Mouse (Mus musculus) cerebellum, postnatal 36 days (tissue): ENCODE measurements around the gene Mafg.
A peak's percentile ranks its signal among the peaks of the same experiment; 100 is the strongest.

ENCODE experiments used
- DNase-seq, 2 experiments: peaks; one replicate each; pipeline ENCODE4 v3.0.0; 2021 to 2022; ENCODE audit warnings: mixed read lengths in 2 of 2

Gene Mafg

GRCm38 (mm10) chr11:120643601-120643987, 10.2 kb upstream of the Mafg start, which contains the start of gene Pycr1:
TSS of gene Pycr1 (minus strand) at chr11:120643769.
- DNase-seq = peak; percentile 93

GRCm38 (mm10) chr11:120642939-120643600, 9.7 kb upstream of the Mafg start:
- DNase-seq = no peak

- no peak for DNase-seq
These were observed 8.5 kb upstream of the Mafg start for GRCm38 (mm10) chr11:120641869-120642268.

GRCm38 (mm10) chr11:120641255-120641654, 7.9 kb upstream of the Mafg start:
- no peak for DNase-seq

GRCm38 (mm10) chr11:120634810-120635209, 1.4 kb upstream of the Mafg start:
- no peak for DNase-seq

DNA sequence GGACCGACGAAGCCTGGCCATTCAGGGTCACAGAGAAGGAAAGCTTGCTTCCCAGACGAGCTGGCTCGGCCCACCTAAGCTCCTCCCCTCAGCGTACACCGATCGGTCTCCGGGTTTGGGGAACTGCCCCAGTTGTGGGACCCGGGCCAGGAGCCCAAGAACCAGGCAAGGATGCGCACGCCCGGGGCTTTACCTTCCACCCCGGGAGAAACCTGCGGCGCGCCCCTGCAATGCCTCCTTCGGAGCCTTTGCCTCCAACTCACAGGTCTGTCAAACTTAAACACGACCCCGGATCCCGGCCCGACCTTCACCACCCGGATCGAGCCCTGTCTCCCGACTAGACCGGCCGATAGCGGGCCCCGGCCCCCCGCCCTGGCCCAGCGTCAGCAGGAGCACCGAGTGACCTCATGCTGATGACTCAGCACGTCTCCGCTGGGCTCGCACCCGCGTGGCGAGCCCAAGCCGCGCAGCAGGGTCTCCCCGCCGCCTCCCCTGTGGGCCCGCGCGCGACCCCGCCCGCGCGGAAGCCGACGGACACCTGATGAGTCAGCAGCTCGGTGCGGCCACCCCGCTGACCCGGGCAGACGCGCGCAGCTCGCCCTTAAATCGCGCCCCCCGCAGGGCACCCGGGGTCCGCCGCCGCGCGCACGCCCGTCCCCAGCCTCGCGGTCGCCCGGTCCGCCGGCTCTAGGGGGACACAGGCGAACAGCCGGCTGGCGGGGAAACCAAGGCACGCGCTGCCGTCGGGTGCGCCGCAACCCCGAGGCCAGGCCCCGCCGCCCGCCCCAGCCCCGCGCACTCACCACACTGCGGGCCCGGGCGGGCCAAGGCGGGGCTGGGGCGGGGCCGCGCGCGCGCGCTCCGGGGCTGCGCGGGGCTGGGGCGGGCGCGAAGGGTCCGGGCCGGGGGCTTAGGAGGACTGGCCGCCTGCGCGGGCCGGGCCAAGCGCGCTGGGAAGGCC, 561 bp downstream of the Mafg start:
- DNase-seq = peak; percentile 47 to 62

GRCm38 (mm10) chr11:120631726-120632448, 1.5 kb downstream of the Mafg start:
- no peak for DNase-seq

- no peak for DNase-seq
These were observed 2.3 kb downstream of the Mafg start for GRCm38 (mm10) chr11:120630881-120631725.

DNA sequence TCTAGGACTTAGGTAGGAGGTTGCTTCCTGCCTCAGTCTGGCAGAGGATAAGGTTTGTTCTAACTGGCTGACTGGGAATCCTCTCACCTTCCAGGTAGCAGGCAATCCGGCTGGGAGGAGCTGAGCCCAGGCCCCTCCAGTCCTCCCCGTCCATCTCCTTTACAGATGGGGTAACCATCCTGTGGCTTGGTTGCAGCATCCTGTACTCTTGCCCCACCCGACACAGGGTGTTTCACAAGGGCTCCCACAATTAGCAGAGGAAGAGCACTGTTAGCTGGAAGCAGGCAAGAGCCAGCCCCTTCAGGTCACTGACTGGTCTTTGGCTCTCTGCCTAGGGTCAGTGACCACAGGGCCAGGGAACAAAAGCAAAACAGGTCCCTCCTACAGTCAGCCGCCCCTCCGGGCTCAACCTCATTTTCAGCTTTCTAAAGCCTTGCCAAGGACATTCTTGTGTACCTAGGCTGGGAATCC, 3.0 kb downstream of the Mafg start:
- no peak for DNase-seq

GRCm38 (mm10) chr11:120629911-120630310, 3.5 kb downstream of the Mafg start:
- no peak for DNase-seq

GRCm38 (mm10) chr11:120629341-120629730, 4.1 kb downstream of the Mafg start:
- no peak for DNase-seq

DNA sequence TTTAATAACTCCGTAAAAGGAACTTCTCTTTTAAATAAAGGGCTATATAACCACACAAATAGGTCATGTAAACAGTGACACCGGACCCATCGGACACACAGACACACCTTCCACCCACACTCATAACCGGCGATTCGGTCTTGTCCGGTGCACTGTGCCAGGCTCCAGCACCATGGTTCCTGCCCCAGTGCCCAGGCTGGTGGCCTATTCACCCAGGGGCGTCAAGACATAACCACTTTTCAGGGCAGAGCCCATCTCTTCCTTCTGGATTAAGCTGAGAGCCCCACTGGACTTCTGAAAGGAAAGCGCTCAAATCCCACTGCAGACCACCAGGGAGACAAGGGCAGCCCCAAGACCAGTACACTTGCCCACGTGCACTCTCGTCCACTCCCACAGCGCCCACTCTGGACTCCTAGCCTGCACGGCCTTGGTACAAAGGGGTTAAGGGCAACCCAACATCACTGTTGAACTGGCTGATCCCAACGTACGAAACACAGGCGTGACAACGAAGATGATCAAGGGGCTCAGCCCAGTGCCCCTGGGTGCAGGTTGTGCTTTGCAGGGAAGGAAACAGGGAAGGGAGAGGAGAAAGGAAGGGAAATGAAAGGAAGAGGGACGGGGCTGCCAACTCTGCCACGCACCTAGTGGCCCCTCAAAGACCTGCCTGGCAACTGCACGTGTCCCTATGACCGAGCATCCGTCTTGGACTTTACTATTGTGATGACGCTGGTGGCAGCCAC, 4.6 kb downstream of the Mafg start:
- DNase-seq = no peak

DNA sequence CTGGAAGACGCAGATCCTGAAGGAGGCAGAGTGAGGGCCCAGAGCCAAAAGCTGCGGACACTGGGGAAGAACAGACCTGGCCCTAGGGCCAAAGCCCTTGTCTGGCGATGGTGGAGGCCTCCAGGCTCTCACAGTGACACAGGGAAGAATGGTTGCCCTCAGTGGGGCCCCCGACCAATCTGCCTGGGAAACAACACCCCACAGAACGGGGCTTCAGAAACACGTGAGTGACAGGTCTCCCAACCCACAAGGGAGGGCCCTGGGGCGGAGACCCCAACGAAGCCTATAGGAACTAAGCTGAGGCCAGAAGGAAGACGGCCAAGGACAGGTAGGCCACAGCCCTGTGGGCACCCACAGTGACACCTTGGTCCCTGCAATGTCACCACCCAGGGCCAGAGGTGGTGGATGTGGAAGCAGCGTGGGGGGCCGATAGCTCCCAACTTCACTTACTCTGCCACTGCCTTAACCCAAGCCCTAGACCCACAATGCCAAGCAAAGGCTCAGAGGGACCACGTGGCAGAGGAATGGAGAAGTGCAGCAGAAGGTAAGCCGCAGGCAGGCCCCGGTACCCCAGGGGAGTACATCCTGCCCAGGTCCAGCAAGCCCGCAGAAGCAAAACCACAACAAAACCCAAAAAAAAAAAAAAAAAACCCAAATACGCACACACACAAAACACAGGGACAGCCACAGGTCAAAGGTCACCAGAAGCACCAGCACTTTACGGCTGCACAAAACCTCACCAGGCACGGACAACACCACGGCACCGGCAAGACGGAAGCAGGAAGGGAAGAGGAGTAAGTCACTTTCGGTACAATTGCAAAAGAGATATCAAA, 5.7 kb downstream of the Mafg start:
- DNase-seq = no peak

DNA sequence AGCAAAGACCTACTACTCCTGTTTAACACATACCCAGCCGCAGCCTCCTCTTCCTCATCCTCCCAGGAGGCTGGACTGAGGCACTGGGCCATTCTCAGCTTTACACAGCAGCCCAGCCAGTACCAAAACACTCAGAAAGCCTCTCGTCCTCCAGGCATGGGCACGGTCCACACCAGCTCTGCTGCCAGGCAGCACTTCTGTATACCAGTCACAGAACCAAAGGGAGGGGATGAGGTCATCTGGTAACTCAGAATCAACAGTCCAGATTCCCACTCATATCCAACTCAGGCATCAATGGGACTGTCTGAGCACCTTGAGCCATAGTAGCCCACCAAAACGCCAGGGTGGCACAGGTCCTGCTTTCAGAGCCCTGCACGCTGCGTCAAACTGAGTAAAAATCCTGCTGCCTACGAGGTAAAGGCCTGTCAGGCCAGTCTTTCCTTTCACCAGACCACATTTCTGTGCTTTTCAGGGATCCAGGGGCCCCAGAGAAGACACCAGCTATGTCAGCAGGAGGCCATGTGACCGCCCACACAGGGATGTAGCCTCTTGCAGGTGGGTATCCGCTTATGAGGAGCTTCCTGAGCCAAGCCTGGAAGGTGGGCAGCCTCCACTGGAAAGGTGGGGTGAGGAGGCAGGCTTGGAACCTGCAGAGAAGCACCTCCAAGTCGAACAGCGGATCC, 6.5 kb downstream of the Mafg start:
- no peak for DNase-seq

GRCm38 (mm10) chr11:120625152-120625775, 8.1 kb downstream of the Mafg start, which contains the start of gene Sirt7:
TSS of gene Sirt7 (minus strand) at chr11:120625240.
- no peak for DNase-seq

DNA sequence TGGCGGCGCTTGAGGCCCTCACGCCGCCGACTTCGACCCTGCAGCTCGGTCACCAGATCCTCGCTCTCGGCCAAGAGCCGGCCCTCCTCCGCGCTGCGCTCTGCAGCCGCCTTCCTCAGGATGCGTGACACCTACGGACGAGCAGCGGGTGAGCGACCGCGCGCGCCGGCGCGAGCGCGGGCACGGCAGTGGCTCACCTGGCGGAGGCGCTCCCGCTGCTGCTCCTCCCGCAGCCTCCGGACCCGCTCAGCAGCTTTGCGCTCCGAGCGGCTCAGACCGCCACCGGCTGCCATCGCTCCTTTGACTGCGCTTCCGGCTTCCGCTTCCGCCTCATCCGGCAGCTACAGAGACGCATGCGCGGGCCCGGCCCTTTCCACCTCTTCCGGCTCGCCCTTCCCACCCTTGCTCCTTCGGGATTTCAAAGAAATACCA, 8.7 kb downstream of the Mafg start:
- peak; percentile 84 to 87 for DNase-seq

- peak; percentile 53 to 60 for DNase-seq
These were observed 9.3 kb downstream of the Mafg start for GRCm38 (mm10) chr11:120623961-120624679.

- no peak for DNase-seq
These were observed 10.6 kb downstream of the Mafg start for GRCm38 (mm10) chr11:120622805-120623204.

DNA sequence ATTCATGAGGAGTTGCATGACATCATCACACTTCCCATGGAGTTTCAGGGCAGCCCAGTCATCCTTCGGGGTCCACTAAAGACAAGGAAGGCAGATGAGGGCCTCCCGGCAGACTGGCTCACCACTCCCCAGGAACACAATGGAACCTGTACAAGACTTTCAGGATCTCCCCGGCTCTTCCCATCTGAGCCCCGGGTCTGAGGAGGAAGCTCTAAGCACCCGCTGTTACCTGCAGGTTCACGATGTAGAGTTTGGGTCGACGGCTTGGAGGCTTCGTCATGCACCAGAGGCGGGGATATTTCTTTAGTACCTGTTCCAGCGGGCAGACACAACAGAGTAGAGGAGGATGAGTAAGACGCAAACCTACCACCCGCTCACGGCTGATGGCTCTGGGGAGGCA, 13.2 kb downstream of the Mafg start:
- DNase-seq = no peak
